Mouse (Mus musculus) midbrain, embryonic 16.5 days (tissue): ENCODE measurements around the gene Ehd2. TPM values are rescaled to one million over a fixed set of nuclear protein-coding genes. Genes with fewer than 3 reads are reported as not detected.

Source experiments
- ATAC-seq: fragments of 200-750 bp; cut with Nextera tagmentation; 2 replicates; pipeline ENCODE4 v1.8.0; 2017; ENCODE audit warnings: moderate TSS enrichment
- H3K27ac ChIP-seq: fragments of 300-500 bp; sonication (generic); 2 replicates; pipeline ENCODE4 v1.5.1; 2014; ENCODE audit warnings: mild to moderate bottlenecking, low read length, mixed read lengths
- H3K27me3 ChIP-seq: fragments of 300-500 bp; sonication (generic); 2 replicates; pipeline ENCODE4 v1.6.1; 2014; ENCODE audit warnings: low read depth, low read length, mixed read lengths; ENCODE audit not compliant: control insufficient read depth, insufficient read depth
- H3K36me3 ChIP-seq: fragments of 300-500 bp; sonication (generic); 2 replicates; pipeline ENCODE4 v1.6.1; 2014; ENCODE audit warnings: mild to moderate bottlenecking, low read length, moderate library complexity, mixed read lengths; ENCODE audit not compliant: control insufficient read depth, insufficient read depth
- H3K4me1 ChIP-seq: fragments of 300-500 bp; sonication (generic); 2 replicates; pipeline ENCODE4 v1.6.1; 2014; ENCODE audit warnings: mild to moderate bottlenecking, low read length, mixed read lengths; ENCODE audit not compliant: control insufficient read depth, insufficient read depth
- H3K4me2 ChIP-seq: fragments of 300-500 bp; sonication (generic); 2 replicates; pipeline ENCODE4 v1.6.1; 2014; ENCODE audit warnings: mild to moderate bottlenecking, low read length, mixed read lengths
- H3K4me3 ChIP-seq: fragments of 300-500 bp; sonication (generic); 2 replicates; pipeline ENCODE4 v1.5.1; 2014; ENCODE audit warnings: low read depth, mild to moderate bottlenecking, low read length, moderate library complexity, mixed read lengths
- H3K9ac ChIP-seq: fragments of 300-500 bp; sonication (generic); 2 replicates; pipeline ENCODE4 v1.6.1; 2014; ENCODE audit warnings: low read depth, low read length, mixed read lengths
- H3K9me3 ChIP-seq: fragments of 300-500 bp; sonication (generic); replicated peaks from 2 replicates; pipeline ENCODE4 v1.6.1; 2014; ENCODE audit warnings: mild to moderate bottlenecking, low read length, mixed read lengths; ENCODE audit not compliant: control insufficient read depth, poor library complexity, severe bottlenecking
- WGBS: fragments of 180-500 bp; shearing (Covaris S2); extraction: QIAGEN DNeasy Blood & Tissue Kit; methylation state at CpG from one replicate; pipeline ENCODE4 v1.1.7; 2014; 5-methylcytosine and 5-hydroxymethylcytosine counted together
- polyA plus RNA-seq: library from polyadenylated mRNA; unstranded; fragments of >200 nt; fragmentation: Nextera tagmentation; extraction: Ambion mirVana; gene quantifications from 2 replicates; pipeline ENCODE4 v1.2.1, GENCODE M21; 2015

Gene Ehd2
- polyA plus RNA-seq, 1 experiment from 2014 or later, result 4.9 TPM

- H3K27me3 ChIP-seq, result no peaks in the 10 kb centered on the region
- peaks cover 3% of the 10 kb centered on the region; the same call in 1 of the 2 replicates for H3K4me1 ChIP-seq
- ATAC-seq, result no peak
- no peaks in the 10 kb centered on the region for H3K9me3 ChIP-seq
- 84% methylated on average over 3 of the region's 3 CpGs for WGBS
- no peak overlapping the region for H3K4me2 ChIP-seq
- H3K9ac ChIP-seq, result no peak overlapping the region
- peaks cover under 1% of the 10 kb centered on the region; the same call in 1 of the 2 replicates for H3K36me3 ChIP-seq
- no peak overlapping the region for H3K4me3 ChIP-seq
- H3K27ac ChIP-seq, result no peak overlapping the region
These were observed 878 bp downstream of the Ehd2 start for GRCm38 (mm10) chr7:15966489-15966888.

DNA sequence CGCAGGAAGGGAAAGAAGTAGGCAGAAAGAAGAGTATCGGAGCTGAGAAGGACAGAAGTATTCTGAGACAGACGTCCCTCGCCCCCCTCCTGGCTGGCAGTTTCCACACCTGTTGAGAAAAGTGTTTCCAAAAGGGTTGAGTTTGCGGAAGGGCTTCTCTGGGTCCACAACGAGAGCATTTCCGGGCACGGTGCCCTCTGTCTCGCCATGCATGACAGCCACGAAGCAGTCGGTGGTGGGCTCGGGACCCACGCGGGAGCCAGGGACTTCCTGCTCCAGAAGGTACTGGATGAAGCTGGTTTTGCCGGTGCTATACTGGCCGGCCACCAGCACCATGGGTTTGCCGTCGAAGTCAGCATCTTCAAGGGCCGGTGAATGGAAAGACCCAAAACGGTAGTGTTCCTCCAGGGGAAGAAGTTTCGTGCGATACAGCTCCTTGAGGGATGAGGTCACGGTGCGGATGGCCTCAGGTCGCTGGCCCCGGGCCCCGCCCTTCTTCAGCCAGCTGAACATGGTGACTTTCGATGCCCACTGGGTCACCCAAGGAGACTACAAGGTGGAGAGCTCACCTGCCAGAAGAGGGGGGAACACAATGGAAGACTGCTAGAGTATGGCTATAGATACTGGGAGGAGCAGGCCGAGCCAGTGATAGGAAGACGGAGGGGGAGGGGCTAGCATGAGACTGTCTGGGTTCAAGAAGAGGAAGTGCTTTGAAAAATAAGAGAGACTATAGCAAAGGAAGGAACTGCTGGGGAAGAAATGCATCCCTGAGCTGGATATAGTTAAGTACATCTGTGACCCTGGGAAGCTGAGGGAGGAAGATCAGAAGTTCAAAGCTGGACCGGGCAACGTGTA, 3.3 kb downstream of the Ehd2 start:
- Histone ChIP-seq H3K9me3 (no peaks in the 10 kb centered on the region), H3K4me3 (no peak overlapping the region), H3K36me3 (no peaks in the 10 kb centered on the region), H3K4me1 (peaks cover 3% of the 10 kb centered on the region; the same call in 1 of the 2 replicates), H3K27me3 (no peaks in the 10 kb centered on the region), H3K4me2 (no peak overlapping the region), H3K27ac (no peak overlapping the region), H3K9ac (no peak overlapping the region)
- 88% methylated on average over 32 of the region's 32 CpGs for WGBS
- no peak for ATAC-seq

- H3K4me2 ChIP-seq, result no peak overlapping the region
- H3K4me3 ChIP-seq, result no peak overlapping the region
- peak; percentile 41; the same call in 1 of the 2 replicates for ATAC-seq
- no peaks in the 10 kb centered on the region for H3K36me3 ChIP-seq
- no peak overlapping the region for H3K9ac ChIP-seq
- no peak overlapping the region for H3K27ac ChIP-seq
- H3K4me1 ChIP-seq, result peaks cover 3% of the 10 kb centered on the region; the same call in 1 of the 2 replicates
- WGBS, result 44% methylated on average over 10 of the region's 12 CpGs
- no peaks in the 10 kb centered on the region for H3K9me3 ChIP-seq
- H3K27me3 ChIP-seq, result no peaks in the 10 kb centered on the region
These were observed 4.8 kb downstream of the Ehd2 start for GRCm38 (mm10) chr7:15962311-15963288.

DNA sequence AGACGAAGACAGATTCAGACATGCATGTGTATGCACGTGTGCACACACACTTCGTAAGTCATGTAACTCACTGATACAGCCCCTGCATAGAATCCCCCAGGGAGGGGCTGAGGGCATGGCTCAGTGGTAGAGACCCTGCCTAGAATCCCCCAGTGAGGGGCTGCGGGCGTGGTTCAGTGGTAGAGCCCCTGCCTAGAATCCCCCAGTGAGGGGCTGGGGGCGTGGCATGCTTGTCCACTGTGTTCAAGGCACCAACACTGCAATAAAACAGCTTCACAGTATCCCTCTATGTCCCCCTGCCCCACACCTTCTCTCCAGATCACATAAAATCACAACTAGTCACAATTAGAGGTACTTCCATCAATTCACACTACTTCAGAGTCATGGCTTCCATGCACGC, 5.6 kb downstream of the Ehd2 start:
- Histone ChIP-seq H3K27me3 (no peaks in the 10 kb centered on the region), H3K4me3 (no peak overlapping the region), H3K9me3 (no peaks in the 10 kb centered on the region), H3K4me1 (peaks cover 3% of the 10 kb centered on the region; the same call in 1 of the 2 replicates), H3K9ac (no peak overlapping the region), H3K4me2 (no peak overlapping the region), H3K36me3 (no peaks in the 10 kb centered on the region), H3K27ac (no peak overlapping the region)
- no peak for ATAC-seq
- WGBS, result 87% methylated on average over 7 of the region's 7 CpGs

DNA sequence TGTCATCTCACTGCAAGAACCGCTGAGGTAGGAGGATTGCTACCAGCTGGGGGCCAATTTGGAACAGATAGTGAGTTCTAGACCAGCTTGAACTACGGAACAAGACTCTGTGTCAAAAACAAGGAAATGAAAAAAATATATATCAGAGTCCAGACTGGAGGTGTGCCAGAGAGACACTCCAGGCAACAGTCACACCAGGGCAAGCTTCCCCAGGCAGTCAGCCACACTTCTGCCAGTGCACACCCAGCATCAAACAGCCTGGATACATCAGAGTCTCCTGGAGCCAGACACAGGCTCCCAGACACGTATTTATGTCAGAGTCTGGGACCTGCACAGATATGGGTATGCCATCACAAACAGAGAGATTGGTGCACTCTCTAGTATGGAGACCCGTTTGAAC, 6.1 kb downstream of the Ehd2 start:
- 66% methylated on average over 4 of the region's 4 CpGs for WGBS
- Histone ChIP-seq H3K9ac (no peak overlapping the region), H3K27ac (no peak overlapping the region), H3K27me3 (no peaks in the 10 kb centered on the region), H3K9me3 (no peaks in the 10 kb centered on the region), H3K4me3 (no peak overlapping the region), H3K36me3 (no peaks in the 10 kb centered on the region), H3K4me2 (no peak overlapping the region), H3K4me1 (peaks cover 3% of the 10 kb centered on the region; the same call in 1 of the 2 replicates)
- no peak for ATAC-seq

- 31% methylated on average over 4 of the region's 4 CpGs for WGBS
- Histone ChIP-seq H3K4me3 (no peak overlapping the region), H3K4me2 (no peak overlapping the region), H3K9me3 (no peaks in the 10 kb centered on the region), H3K27me3 (no peaks in the 10 kb centered on the region), H3K36me3 (no peaks in the 10 kb centered on the region), H3K9ac (no peak overlapping the region), H3K27ac (no peak overlapping the region), H3K4me1 (peaks cover 3% of the 10 kb centered on the region; the same call in 1 of the 2 replicates)
- no peak for ATAC-seq
These were observed 6.7 kb downstream of the Ehd2 start for GRCm38 (mm10) chr7:15960691-15961090.

DNA sequence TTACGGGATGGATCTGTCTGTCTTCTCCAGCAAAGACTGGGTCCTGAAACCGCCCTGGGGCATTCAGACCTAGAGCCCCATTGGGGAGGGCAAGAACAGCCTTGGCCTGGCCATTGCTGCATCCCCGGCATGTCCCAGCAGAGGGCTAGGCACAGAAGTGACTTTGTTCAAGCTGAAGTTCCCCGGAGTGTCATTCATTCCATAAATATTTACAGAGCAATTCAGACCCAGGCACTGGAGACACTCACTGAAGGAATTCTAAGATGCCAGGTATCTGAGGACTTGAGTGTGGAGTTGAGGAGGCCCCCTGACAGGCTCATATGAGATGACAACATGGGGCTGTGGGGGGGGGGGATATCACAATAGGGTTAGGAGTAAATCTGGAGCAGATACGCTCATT, 11.2 kb downstream of the Ehd2 start:
- no peak for ATAC-seq

DNA sequence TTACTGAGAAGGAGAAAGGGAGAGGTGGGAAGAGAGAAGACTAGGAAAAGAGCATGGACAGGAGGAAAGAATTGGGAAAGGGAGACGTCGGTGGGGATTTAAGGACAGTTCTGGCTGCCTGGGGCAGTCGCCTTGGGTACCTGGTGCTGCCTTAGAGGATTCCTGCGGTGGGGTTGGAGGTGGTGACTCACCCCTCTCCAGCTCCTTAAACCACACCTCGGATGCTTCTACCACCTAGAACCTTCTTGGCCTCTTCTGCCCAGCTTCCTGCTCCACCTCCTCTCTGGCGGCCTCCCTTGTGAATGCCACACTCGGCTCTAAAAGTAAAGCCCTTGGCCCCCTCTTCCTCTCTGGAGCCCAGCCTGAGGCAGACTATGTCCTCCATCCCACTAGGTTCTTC, 11.9 kb downstream of the Ehd2 start:
- no peaks in the 10 kb centered on the region for H3K4me1 ChIP-seq
- peak overlapping the region; percentile 17 for H3K4me3 ChIP-seq
- H3K9me3 ChIP-seq, result no peaks in the 10 kb centered on the region
- no peak for ATAC-seq
- no peaks in the 10 kb centered on the region for H3K36me3 ChIP-seq
- no peak overlapping the region for H3K9ac ChIP-seq
- H3K27ac ChIP-seq, result no peak overlapping the region
- H3K27me3 ChIP-seq, result no peaks in the 10 kb centered on the region
- peak overlapping the region; percentile 39 for H3K4me2 ChIP-seq
- WGBS, result 30% methylated on average over 7 of the region's 7 CpGs

More for the DNA sequence above, 11.2 kb downstream of the Ehd2 start:
- H3K9me3 ChIP-seq, result no peaks in the 10 kb centered on the region
- no peaks in the 10 kb centered on the region for H3K36me3 ChIP-seq
- H3K4me2 ChIP-seq, result no peak overlapping the region
- no peak overlapping the region for H3K9ac ChIP-seq
- no peaks in the 10 kb centered on the region for H3K4me1 ChIP-seq
- no peak overlapping the region for H3K27ac ChIP-seq
- WGBS, result 75% methylated on average over 5 of the region's 5 CpGs
- H3K27me3 ChIP-seq, result no peaks in the 10 kb centered on the region
- no peak overlapping the region for H3K4me3 ChIP-seq
